Mouse (Mus musculus): ENCODE results near the gene Nedd4. TPM values are rescaled to one million over a fixed set of nuclear protein-coding genes. Genes with fewer than 3 reads are reported as not detected.

Nedd4 gene
- total and polyA plus RNA-seq, 3 experiments: 129 to 357 (median 317) TPM

GRCm38 (mm10) chr9:72780694-72781093 lies 118.5 kb downstream of the Nedd4 start:
- TF ChIP-seq CTCF (IDR thresholded peaks at IDR 0.05) (no peak), POLR2A (IDR thresholded peaks at IDR 0.05; ENCODE audit: insufficient read depth, low read depth, low read length) (no peak), EP300 (IDR thresholded peaks at IDR 0.05; ENCODE audit: insufficient read depth, low read depth, low read length) (no peak)
- 28% methylated on average over 5 of the region's 5 CpGs for WGBS

GRCm38 (mm10) chr9:72781466-72781865 lies 119.3 kb downstream of the Nedd4 start:
- no peak for TF ChIP-seq EP300 (IDR thresholded peaks at IDR 0.05; ENCODE audit: insufficient read depth, low read depth, low read length)
- no peak for TF ChIP-seq CTCF (IDR thresholded peaks at IDR 0.05)
- no peak for TF ChIP-seq POLR2A (IDR thresholded peaks at IDR 0.05; ENCODE audit: insufficient read depth, low read depth, low read length)
- Histone ChIP-seq H3K9ac (ENCODE audit: low read depth, low read length) (no peak overlapping the region), H3K4me3 (no peak overlapping the region), H3K27ac (no peak overlapping the region), H3K36me3 (ENCODE audit: control insufficient read depth, insufficient read depth, low read length) (no peaks in the 10 kb centered on the region), H3K27me3 (ENCODE audit: control insufficient read depth, insufficient read depth, low read length) (no peaks in the 10 kb centered on the region), H3K4me1 (ENCODE audit: control insufficient read depth, insufficient read depth, low read length) (no peaks in the 10 kb centered on the region), H3K79me2 (replicated peaks; ENCODE audit: control insufficient read depth, insufficient read depth, low read length) (no peaks in the 10 kb centered on the region)
- DNase-seq: no peak
- intact Hi-C loops (cut with DNase I): no loop called here
- 43% methylated on average over 4 of the region's 4 CpGs for WGBS

More at GRCm38 (mm10) chr9:72780694-72781093, 118.5 kb downstream of the Nedd4 start:
- H3K9ac ChIP-seq (ENCODE audit: low read depth, low read length): no peak overlapping the region
- H3K4me3 ChIP-seq: no peak overlapping the region
- H3K27ac ChIP-seq: no peak overlapping the region
- intact Hi-C loops (cut with DNase I): no loop called here
- no peaks in the 10 kb centered on the region for H3K4me1 ChIP-seq (ENCODE audit: control insufficient read depth, insufficient read depth, low read length)
- H3K36me3 ChIP-seq (ENCODE audit: control insufficient read depth, insufficient read depth, low read length): no peaks in the 10 kb centered on the region
- no peaks in the 10 kb centered on the region for H3K27me3 ChIP-seq (ENCODE audit: control insufficient read depth, insufficient read depth, low read length)
- no peaks in the 10 kb centered on the region for H3K79me2 ChIP-seq (replicated peaks; ENCODE audit: control insufficient read depth, insufficient read depth, low read length)
- DNase-seq: no peak

DNA sequence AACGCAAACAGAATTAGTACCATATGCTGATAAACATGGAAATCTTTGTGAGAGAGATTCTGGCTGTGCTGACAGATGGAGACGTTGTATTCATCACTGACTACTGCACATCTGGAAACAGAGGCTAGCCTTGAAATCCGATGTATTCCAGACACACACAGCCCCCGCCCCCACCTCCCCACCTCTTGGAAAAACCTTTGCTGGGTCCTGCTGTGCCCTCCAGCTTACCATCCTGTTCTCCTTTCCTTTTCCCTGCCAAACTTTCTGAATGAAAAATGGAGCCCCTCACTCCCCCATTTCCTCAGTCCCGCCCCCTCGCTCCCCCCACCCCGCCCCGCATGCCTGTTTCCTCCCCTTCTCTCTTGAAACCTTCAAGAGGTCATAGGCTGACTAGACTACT lies 120.0 kb downstream of the Nedd4 start:
- no peak overlapping the region for H3K4me3 ChIP-seq
- no peak overlapping the region for H3K27ac ChIP-seq
- TF ChIP-seq CTCF (IDR thresholded peaks at IDR 0.05): no peak
- TF ChIP-seq EP300 (IDR thresholded peaks at IDR 0.05; ENCODE audit: insufficient read depth, low read depth, low read length): no peak
- no peak for TF ChIP-seq POLR2A (IDR thresholded peaks at IDR 0.05; ENCODE audit: insufficient read depth, low read depth, low read length)
- intact Hi-C loops (cut with DNase I): no loop called here
- no peak for DNase-seq
- no peaks in the 10 kb centered on the region for H3K79me2 ChIP-seq (replicated peaks; ENCODE audit: control insufficient read depth, insufficient read depth, low read length)
- 36% methylated on average over 8 of the region's 8 CpGs for WGBS
- H3K27me3 ChIP-seq (ENCODE audit: control insufficient read depth, insufficient read depth, low read length): no peaks in the 10 kb centered on the region
- H3K4me1 ChIP-seq (ENCODE audit: control insufficient read depth, insufficient read depth, low read length): no peaks in the 10 kb centered on the region
- H3K36me3 ChIP-seq (ENCODE audit: control insufficient read depth, insufficient read depth, low read length): no peaks in the 10 kb centered on the region
- no peak overlapping the region for H3K9ac ChIP-seq (ENCODE audit: low read depth, low read length)

- 100% methylated on average over 1 of the region's 1 CpGs for WGBS
- DNase-seq: no peak
- Histone ChIP-seq H3K27ac (no peak overlapping the region), H3K4me3 (no peak overlapping the region), H3K79me2 (replicated peaks; ENCODE audit: control insufficient read depth, insufficient read depth, low read length) (no peaks in the 10 kb centered on the region), H3K36me3 (ENCODE audit: control insufficient read depth, insufficient read depth, low read length) (no peaks in the 10 kb centered on the region), H3K9ac (ENCODE audit: low read depth, low read length) (no peak overlapping the region), H3K27me3 (ENCODE audit: control insufficient read depth, insufficient read depth, low read length) (no peaks in the 10 kb centered on the region), H3K4me1 (ENCODE audit: control insufficient read depth, insufficient read depth, low read length) (peaks cover 4% of the 10 kb centered on the region)
- TF ChIP-seq POLR2A (IDR thresholded peaks at IDR 0.05; ENCODE audit: insufficient read depth, low read depth, low read length) (no peak), CTCF (IDR thresholded peaks at IDR 0.05) (no peak), EP300 (IDR thresholded peaks at IDR 0.05; ENCODE audit: insufficient read depth, low read depth, low read length) (no peak)
- intact Hi-C loops (cut with DNase I): no loop called here
These were observed 125.6 kb downstream of the Nedd4 start for GRCm38 (mm10) chr9:72787732-72788131.

GRCm38 (mm10) chr9:72790530-72791212 lies 128.5 kb downstream of the Nedd4 start:
- Histone ChIP-seq H3K4me1 (ENCODE audit: control insufficient read depth, insufficient read depth, low read length) (peaks cover 4% of the 10 kb centered on the region), H3K27me3 (ENCODE audit: control insufficient read depth, insufficient read depth, low read length) (no peaks in the 10 kb centered on the region), H3K4me3 (no peak overlapping the region), H3K9ac (ENCODE audit: low read depth, low read length) (no peak overlapping the region), H3K27ac (no peak overlapping the region), H3K79me2 (replicated peaks; ENCODE audit: control insufficient read depth, insufficient read depth, low read length) (no peaks in the 10 kb centered on the region), H3K36me3 (ENCODE audit: control insufficient read depth, insufficient read depth, low read length) (no peaks in the 10 kb centered on the region)
- 59% methylated on average over 14 of the region's 14 CpGs for WGBS
- TF ChIP-seq CTCF (IDR thresholded peaks at IDR 0.05): no peak
- no peak for DNase-seq
- intact Hi-C loops (cut with DNase I): no loop called here

- H3K27me3 ChIP-seq (ENCODE audit: control insufficient read depth, insufficient read depth, low read length): no peaks in the 10 kb centered on the region
- H3K9ac ChIP-seq (ENCODE audit: low read depth, low read length): no peak overlapping the region
- 19% methylated on average over 10 of the region's 10 CpGs for WGBS
- TF ChIP-seq POLR2A (IDR thresholded peaks at IDR 0.05; ENCODE audit: insufficient read depth, low read depth, low read length) (no peak), EP300 (IDR thresholded peaks at IDR 0.05; ENCODE audit: insufficient read depth, low read depth, low read length) (no peak), CTCF (IDR thresholded peaks at IDR 0.05) (no peak)
- no peak for DNase-seq
- intact Hi-C loops (cut with DNase I): no loop called here
- H3K4me1 ChIP-seq (ENCODE audit: control insufficient read depth, insufficient read depth, low read length): peaks cover 4% of the 10 kb centered on the region
- no peaks in the 10 kb centered on the region for H3K79me2 ChIP-seq (replicated peaks; ENCODE audit: control insufficient read depth, insufficient read depth, low read length)
- H3K27ac ChIP-seq: no peak overlapping the region
- H3K36me3 ChIP-seq (ENCODE audit: control insufficient read depth, insufficient read depth, low read length): no peaks in the 10 kb centered on the region
- no peak overlapping the region for H3K4me3 ChIP-seq
These were observed 129.1 kb downstream of the Nedd4 start for GRCm38 (mm10) chr9:72791213-72791582.
